Mouse (Mus musculus) embryo, embryonic 11 days (tissue): ENCODE measurements around the gene Cst3.
A peak's percentile ranks its signal among the peaks of the same experiment; 100 is the strongest.

Source experiments
- DNase-seq: peaks from one replicate; pipeline ENCODE4 v3.0.0-alpha.2; 2015

Gene Cst3

DNA sequence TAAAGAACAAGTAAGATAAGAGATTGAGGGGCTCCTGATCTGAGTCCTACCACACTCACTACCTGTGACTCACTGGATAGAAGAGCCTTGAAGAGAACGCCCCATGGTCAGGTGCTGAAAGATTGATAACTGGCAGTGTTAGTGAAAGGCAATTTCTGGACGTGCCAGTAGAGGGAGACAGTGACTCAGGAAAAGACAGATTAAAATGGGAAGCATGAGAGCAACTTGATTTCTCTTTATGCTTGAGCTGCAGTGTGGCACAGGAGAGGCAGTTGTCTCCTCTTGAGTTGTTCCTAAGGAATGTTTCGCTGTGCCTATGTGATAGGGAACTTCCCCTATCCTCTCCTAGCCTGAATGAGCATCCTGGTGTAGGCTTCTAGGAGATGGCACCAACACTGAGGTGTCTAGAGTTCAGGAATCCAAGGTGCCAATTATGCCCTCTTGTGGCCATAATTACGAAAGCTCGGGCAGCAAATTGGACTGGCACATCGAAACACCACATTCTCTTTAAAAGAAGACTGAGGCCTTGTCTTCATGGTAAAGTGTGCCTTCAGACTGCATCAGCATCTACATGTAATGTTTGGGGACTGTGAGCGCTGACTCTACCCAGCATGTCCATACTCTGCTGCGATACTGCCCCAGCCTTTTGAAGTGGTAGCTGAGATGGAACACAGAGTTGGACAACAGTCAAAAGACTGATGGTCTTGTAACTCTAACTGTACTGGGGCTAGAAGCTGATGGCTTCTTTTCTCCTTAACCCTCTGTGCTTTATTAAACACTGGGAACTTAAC is 24.2 kb downstream of the Cst3 start:
- DNase-seq, result peak; percentile 66

DNA sequence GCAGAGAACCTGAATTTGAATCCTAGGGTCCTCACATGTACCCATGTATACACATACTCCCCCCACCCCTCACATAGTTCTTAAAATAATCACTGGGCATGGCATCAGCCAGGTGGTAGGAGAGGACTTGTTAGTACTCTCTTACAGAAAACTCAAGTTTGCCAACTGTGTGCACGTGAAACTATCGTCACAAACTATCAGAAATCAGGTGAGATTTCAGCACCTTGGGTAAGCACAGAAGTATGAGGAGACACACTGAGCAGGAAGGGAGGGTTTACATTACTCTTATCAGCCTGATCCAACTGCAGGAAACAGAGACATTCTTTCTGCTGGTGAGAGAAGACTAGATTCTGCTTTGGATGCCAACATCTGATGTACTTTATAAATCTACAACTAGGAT is 36.3 kb downstream of the Cst3 start:
- DNase-seq, result no peak

DNA sequence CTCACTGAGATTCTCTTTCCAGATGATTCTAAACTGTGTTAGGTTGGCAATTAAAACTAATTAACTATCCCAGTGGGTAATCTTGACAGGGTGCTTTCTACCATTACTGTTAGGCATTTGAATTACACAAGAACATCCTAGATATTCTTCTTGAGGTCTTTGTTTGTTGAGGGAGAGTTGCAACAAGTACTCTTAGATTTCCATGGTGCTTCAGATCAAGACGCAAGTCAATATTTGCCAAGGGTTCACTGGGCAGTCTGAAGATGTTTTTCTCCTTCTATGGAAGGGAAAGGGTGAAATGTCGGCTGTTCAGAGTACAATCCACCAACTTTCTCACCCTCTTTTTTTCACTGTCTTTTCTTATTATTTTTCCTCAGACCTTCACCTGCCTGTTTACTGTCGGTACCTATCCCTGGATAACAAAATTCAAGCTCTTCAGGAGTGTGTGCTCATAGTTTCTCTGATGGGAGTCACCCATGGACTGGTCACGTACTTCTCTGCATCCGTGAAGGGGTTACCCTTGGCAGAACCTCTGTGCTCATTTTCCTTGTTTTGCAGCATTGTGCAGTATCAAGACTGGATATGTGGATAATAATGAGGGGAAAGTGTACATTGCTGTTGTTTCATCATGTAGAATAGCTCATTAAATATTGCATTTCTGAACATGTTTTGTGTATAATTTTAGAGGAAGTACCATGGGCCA is 37.3 kb downstream of the Cst3 start:
- DNase-seq, result no peak

DNA sequence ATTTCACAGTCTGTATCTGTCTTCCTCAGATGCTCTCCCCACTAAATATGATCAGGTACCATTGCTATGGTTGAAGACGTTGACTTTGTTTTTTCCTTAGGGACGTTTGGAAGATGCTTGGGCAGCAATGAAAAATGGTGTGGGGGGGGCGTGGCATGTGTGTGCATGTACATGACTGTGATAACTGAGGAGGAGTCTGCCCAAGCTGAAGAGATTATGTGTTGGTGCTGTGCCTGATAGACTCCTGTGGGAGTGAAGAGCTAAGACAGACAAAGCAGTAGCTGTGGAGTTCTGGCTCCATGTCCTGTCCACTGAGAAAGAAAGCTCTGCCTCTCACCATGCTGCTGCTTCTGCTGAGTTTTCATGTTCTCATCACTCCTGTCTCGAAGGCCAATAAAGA is 40.6 kb downstream of the Cst3 start, which contains the start of gene Cst9:
Gene Cst9, plus strand, starts transcription at position 236 of the 400 bp plus-strand sequence.
- no peak for DNase-seq

DNA sequence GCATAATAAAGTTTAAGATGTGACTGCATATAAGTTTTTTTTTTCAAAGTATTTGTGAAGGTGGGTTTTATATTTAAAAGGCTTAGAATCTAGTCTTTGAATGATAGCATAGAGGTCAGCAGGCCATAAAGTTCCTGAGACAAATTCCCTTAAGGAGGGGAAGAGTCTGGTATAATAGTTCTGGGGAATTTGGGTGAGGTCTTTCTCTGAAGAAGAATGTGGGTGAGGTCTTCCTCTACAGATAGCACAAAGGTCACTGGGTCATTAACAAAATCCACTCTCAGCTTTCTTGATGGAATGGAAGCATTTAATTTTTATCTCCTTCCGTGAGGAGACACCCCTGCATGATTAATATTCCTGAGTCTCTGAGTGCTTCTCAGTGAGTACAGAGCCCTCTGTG is 49.5 kb downstream of the Cst3 start:
- DNase-seq, result no peak
